Mouse (Mus musculus) G1E (cell line): ENCODE measurements around the gene Slit2. TPM values are rescaled to one million over a fixed set of nuclear protein-coding genes. Genes with fewer than 3 reads are reported as not detected.

ENCODE experiments used
- ATAC-seq: 2 replicates; pipeline ENCODE4 v1.8.0; 2016; ENCODE audit warnings: mild to moderate bottlenecking; ENCODE audit not compliant: insufficient number of reproducible peaks, poor library complexity, low FRiP score, severe bottlenecking; ENCODE audit errors: extremely low read depth
- DNase-seq: peaks from one replicate; pipeline ENCODE4 v3.0.0; 2012; ENCODE audit warnings: low spot score
- H3K27me3 ChIP-seq: 2 replicates; pipeline ENCODE4 v1.6.1; 2012; ENCODE audit warnings: mild to moderate bottlenecking, low read length, inconsistent platforms; ENCODE audit not compliant: insufficient read depth
- H3K36me3 ChIP-seq: replicated peaks from 2 replicates; pipeline ENCODE3; 2012; ENCODE audit warnings: mild to moderate bottlenecking, inconsistent platforms
- H3K4me1 ChIP-seq: 2 replicates; pipeline ENCODE4 v1.6.1; 2012; ENCODE audit warnings: low read depth, low read length, inconsistent platforms, mixed read lengths; ENCODE audit not compliant: insufficient read depth
- H3K4me3 ChIP-seq: 2 replicates; pipeline ENCODE4 v1.5.1; 2012; ENCODE audit warnings: low read depth, mild to moderate bottlenecking, inconsistent platforms, low read length, moderate library complexity, mixed read lengths
- H3K9me3 ChIP-seq: replicated peaks from 2 replicates; pipeline ENCODE4 v1.6.1; 2012; ENCODE audit warnings: inconsistent platforms
- CTCF ChIP-seq: IDR thresholded peaks from 2 replicates; pipeline ENCODE4 v1.5.1; 2012; ENCODE audit warnings: low read depth, low read length, inconsistent platforms, mixed read lengths
- GATA1 ChIP-seq: IDR thresholded peaks from 2 replicates; pipeline ENCODE4 v1.6.1; 2012; ENCODE audit warnings: borderline replicate concordance, low read length, inconsistent platforms, mixed read lengths
- GATA2 ChIP-seq: IDR thresholded peaks from 2 replicates; pipeline ENCODE4 v1.6.1; 2012; ENCODE audit warnings: low read depth, low read length, inconsistent platforms, borderline replicate concordance
- POLR2AphosphoS5 ChIP-seq: IDR thresholded peaks from 2 replicates; pipeline ENCODE4 v1.6.1; 2012; ENCODE audit warnings: low read depth, low read length, inconsistent platforms; ENCODE audit not compliant: insufficient replicate concordance
- TAL1 ChIP-seq: conservative IDR thresholded peaks from 2 replicates; pipeline ENCODE4 v1.6.1; 2012; ENCODE audit warnings: low read depth, low read length, inconsistent platforms, mixed read lengths
- polyA plus RNA-seq: library from polyadenylated mRNA; stranded (reverse); fragments of >175 nt; gene quantifications from 2 replicates; pipeline ENCODE4 v1.2.3, GENCODE M21; 2012
- total RNA-seq, 2 experiments: library from RNA; stranded (forward) in 1 of 2; stranded (reverse) in 1 of 2; fragments of 200-1000 nt in 1 of 2; fragments of >200 nt in 1 of 2; fragmentation: Nextera tagmentation in 1 of 2; gene quantifications; 2 replicates each; pipeline ENCODE4 v1.2.3; 2014 to 2017

Slit2 gene
- not detected in 2 replicates for total RNA-seq (2014; fragmentation: Nextera tagmentation)
- 0.27 and 0.64 TPM in 2 replicates for total RNA-seq (2017)
- not detected in 2 replicates for polyA plus RNA-seq

- 0 out of 2 replicates have a peak, but pooled peaks have one; percentile 24 for ATAC-seq
- peak; percentile 29 for DNase-seq
- Histone ChIP-seq H3K27me3 (peaks cover 35% of the 10 kb centered on the region; the same call in 1 of the 2 replicates), H3K9me3 (no peaks in the 10 kb centered on the region), H3K4me1 (peaks cover 10% of the 10 kb centered on the region), H3K4me3 (peak within 1 kb of the TSS; percentile 64; the same call in 1 of the 2 replicates), H3K36me3 (no peaks in the 10 kb centered on the region)
- TF ChIP-seq TAL1 (no peak), CTCF (no peak), GATA1 (no peak), POLR2AphosphoS5 (no peak), GATA2 (no peak)
Measured at GRCm38 (mm10) chr5:47982941-47983701, at the start of gene Slit2. Slit2 (plus strand) TSS chr5:47983138.

DNA sequence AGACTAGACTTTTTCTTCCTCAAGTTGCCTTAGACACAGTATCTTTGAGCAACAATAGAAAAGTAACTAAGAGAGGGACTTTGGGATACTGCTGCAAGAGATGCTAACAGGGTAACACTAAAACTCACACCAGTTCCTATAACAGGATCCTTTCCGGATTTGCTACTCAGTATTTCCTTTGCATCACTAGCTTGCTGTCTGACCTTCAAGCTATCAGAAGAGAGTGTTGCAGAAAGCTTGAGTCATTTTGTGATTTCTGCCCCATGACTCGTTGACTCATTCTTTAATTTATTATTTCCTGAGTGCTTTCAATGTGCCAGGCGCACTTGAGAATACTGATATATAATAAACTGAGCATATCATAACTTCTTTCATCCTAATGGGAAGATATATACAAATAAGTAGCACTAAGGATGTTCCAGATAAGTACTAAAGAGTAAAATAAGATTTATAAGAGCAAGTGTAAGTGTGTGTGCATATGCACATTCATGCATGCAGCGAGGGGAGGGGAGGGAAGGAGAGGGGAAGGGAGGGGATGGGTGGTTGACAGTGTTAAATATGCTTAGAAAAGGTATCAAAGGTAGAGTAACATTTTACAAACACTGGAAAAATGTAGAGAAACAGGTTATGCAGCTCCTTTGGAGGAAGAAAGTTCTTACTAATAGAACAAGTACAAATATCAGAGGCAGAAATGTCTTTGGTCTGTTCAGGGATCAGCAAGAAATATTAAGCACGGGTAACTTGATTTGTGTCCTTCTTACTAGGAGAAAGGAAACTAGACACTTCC, 44.2 kb upstream of the Slit2 start:
- no peak for ATAC-seq

GRCm38 (mm10) chr5:47956451-47956850, 26.5 kb upstream of the Slit2 start:
- Histone ChIP-seq H3K4me3 (no peak overlapping the region), H3K36me3 (no peaks in the 10 kb centered on the region), H3K4me1 (no peaks in the 10 kb centered on the region), H3K27me3 (no peaks in the 10 kb centered on the region), H3K9me3 (no peaks in the 10 kb centered on the region)
- no peak for ATAC-seq
- TF ChIP-seq CTCF (no peak), POLR2AphosphoS5 (no peak), TAL1 (no peak), GATA2 (no peak), GATA1 (no peak)
- no peak for DNase-seq

More for the DNA sequence above, 44.2 kb upstream of the Slit2 start:
- H3K27me3 ChIP-seq, result no peaks in the 10 kb centered on the region
- no peaks in the 10 kb centered on the region for H3K4me1 ChIP-seq
- H3K4me3 ChIP-seq, result no peak overlapping the region
- H3K9me3 ChIP-seq, result no peaks in the 10 kb centered on the region
- H3K36me3 ChIP-seq, result no peaks in the 10 kb centered on the region
- no peak for TF ChIP-seq GATA1
- TF ChIP-seq POLR2AphosphoS5, result no peak
- no peak for TF ChIP-seq GATA2
- TF ChIP-seq TAL1, result no peak
- TF ChIP-seq CTCF, result no peak
- no peak for DNase-seq

GRCm38 (mm10) chr5:47975795-47976194, 7.1 kb upstream of the Slit2 start:
- no peak for ATAC-seq
- TF ChIP-seq GATA2 (no peak), TAL1 (no peak), POLR2AphosphoS5 (no peak), GATA1 (no peak), CTCF (no peak)
- H3K9me3 ChIP-seq, result no peaks in the 10 kb centered on the region
- no peaks in the 10 kb centered on the region for H3K36me3 ChIP-seq
- H3K27me3 ChIP-seq, result no peaks in the 10 kb centered on the region
- H3K4me1 ChIP-seq, result no peaks in the 10 kb centered on the region
- DNase-seq, result no peak
- H3K4me3 ChIP-seq, result no peak overlapping the region

GRCm38 (mm10) chr5:47979371-47979770, 3.6 kb upstream of the Slit2 start:
- Histone ChIP-seq H3K27me3 (peaks cover 14% of the 10 kb centered on the region; the same call in 1 of the 2 replicates), H3K4me3 (no peak overlapping the region), H3K36me3 (no peaks in the 10 kb centered on the region), H3K9me3 (no peaks in the 10 kb centered on the region), H3K4me1 (peaks cover 10% of the 10 kb centered on the region)
- ATAC-seq, result no peak
- TF ChIP-seq CTCF (peak; percentile 21; the same call in 1 of the 2 replicates), GATA1 (no peak), POLR2AphosphoS5 (no peak), GATA2 (no peak), TAL1 (no peak)
- no peak for DNase-seq
